Mouse (Mus musculus): ENCODE results near the gene Gstm3. TPM values are rescaled to one million over a fixed set of nuclear protein-coding genes. Genes with fewer than 3 reads are reported as not detected.
"Not testable (repeated sequence)": the region's sequence is repeated elsewhere in the genome, so short reads cannot be mapped to it uniquely, and the experiment has no call there.

Gene Gstm3
- polyA plus RNA-seq, 1 experiment: not detected

DNA sequence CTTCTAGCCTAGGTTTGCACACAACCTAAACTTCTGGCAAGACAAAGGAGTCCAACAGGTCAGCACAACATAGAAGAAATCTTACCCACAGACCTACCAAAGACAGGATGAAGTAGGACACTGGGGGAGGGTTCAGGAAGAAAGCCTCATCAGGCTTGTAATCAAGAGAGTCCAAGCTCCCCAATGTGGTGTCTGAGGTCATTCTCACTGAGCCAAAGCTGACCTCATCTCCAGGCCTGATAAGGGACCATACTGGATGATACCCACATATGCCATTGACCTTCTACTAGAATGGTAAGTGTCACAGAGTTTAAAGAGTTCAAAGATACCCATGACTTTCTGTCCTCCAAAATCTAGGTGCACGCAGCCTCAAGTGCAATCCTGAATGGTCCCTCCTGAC is 5.2 kb upstream of the Gstm3 start:
- no peak for TF ChIP-seq CTCF (IDR thresholded peaks at IDR 0.05; ENCODE audit: extremely low read depth, insufficient read depth, insufficient read length, insufficient replicate concordance)
- no peak for TF ChIP-seq POLR2A (IDR thresholded peaks at IDR 0.05; ENCODE audit: low read depth, low read length)
- Histone ChIP-seq H3K4me1 (ENCODE audit: control insufficient read depth, insufficient read depth, insufficient read length) (no peaks in the 10 kb centered on the region), H3K27me3 (ENCODE audit: control insufficient read depth, insufficient read depth, low read length) (no peaks in the 10 kb centered on the region), H3K4me3 (ENCODE audit: extremely low read depth, insufficient read depth, insufficient read length) (no peak overlapping the region), H3K27ac (ENCODE audit: insufficient read depth, low read length) (no peak overlapping the region), H3K36me3 (ENCODE audit: control insufficient read depth, insufficient read depth, low read length) (no peaks in the 10 kb centered on the region)
- DNase-seq (ENCODE audit: low read depth in 1 of 2, low spot score in 2 of 2): no peak
- WGBS: 88% methylated on average over 1 of the region's 1 CpGs

DNA sequence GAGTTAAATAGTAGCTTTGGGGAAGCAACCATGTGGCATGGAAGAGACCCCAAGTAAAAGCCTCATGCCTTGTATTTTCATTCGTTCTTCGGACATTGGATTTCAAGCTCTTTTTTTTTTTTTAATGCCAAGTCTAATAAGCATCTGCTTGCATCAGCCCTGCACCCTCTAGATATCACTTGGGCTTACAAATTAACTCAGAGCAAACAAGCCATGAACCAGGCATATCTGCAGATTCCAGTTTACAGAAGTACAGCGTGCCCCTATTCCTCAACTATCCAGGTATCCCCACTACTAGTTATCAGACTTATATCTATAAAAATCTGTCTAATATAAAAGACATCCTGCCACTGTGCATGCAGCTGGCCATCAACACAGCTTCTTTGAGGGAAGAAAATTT is 3.0 kb upstream of the Gstm3 start:
- WGBS: 91% methylated on average over 3 of the region's 3 CpGs
- TF ChIP-seq CTCF (IDR thresholded peaks at IDR 0.05; ENCODE audit: extremely low read depth, insufficient read depth, insufficient read length, insufficient replicate concordance) (no peak), POLR2A (IDR thresholded peaks at IDR 0.05; ENCODE audit: low read depth, low read length) (no peak)

DNA sequence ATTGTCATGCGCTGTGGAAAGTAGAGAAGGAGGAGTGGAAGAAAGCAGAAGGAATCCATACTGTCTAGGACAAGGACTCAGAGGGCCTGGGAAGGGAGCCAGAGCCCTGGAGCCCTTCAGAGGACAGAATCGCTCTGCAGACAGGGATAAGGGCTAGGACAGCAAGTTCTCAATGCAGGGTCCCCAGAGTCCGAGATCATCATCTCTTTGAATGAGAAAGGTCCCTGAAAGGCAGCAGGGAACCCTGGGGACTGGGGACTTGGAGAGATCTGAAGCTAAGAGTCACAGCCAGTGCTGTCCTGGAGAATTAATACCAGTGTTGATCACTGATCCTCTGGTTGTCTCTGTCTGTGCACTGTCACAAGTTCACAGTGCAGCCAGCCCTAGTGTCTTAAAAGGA is 2.0 kb upstream of the Gstm3 start:
- not testable (repeated sequence) for H3K4me1 ChIP-seq (ENCODE audit: control insufficient read depth, insufficient read depth, insufficient read length); H3K27me3 ChIP-seq (ENCODE audit: control insufficient read depth, insufficient read depth, low read length); H3K36me3 ChIP-seq (ENCODE audit: control insufficient read depth, insufficient read depth, low read length); H3K4me3 ChIP-seq (ENCODE audit: extremely low read depth, insufficient read depth, insufficient read length); DNase-seq (ENCODE audit: low read depth in 1 of 2, low spot score in 2 of 2); H3K27ac ChIP-seq (ENCODE audit: insufficient read depth, low read length)
- 70% methylated on average over 3 of the region's 3 CpGs for WGBS

More for the DNA sequence above, 3.0 kb upstream of the Gstm3 start:
- Histone ChIP-seq H3K27ac (ENCODE audit: insufficient read depth, low read length) (no peak overlapping the region), H3K4me1 (ENCODE audit: control insufficient read depth, insufficient read depth, insufficient read length) (no peaks in the 10 kb centered on the region), H3K36me3 (ENCODE audit: control insufficient read depth, insufficient read depth, low read length) (no peaks in the 10 kb centered on the region), H3K27me3 (ENCODE audit: control insufficient read depth, insufficient read depth, low read length) (no peaks in the 10 kb centered on the region), H3K4me3 (ENCODE audit: extremely low read depth, insufficient read depth, insufficient read length) (no peak overlapping the region)
- no peak for DNase-seq (ENCODE audit: low read depth in 1 of 2, low spot score in 2 of 2)

DNA sequence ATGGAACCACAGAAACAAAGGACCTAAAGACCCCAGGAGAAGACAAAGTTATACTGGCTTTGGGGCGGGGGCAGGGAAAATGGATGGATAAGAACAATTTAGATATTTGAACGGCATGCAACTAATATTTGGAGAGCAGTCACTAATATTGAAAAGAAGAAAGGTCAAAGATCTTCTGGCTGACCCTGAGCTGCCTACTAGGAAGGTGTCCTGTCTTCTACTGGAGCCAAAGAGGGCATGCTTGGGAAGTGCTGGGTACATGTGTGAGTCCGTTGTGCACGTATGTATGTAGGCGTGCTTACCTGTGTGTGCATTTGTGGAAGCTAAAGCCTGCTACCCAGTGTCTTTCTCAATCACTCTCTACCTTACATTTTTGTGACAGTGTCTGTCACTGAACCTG is 2.5 kb downstream of the Gstm3 start:
- WGBS: 96% methylated on average over 5 of the region's 5 CpGs
- Histone ChIP-seq H3K4me3 (ENCODE audit: extremely low read depth, insufficient read depth, insufficient read length) (no peak overlapping the region), H3K27ac (ENCODE audit: insufficient read depth, low read length) (no peak overlapping the region), H3K4me1 (ENCODE audit: control insufficient read depth, insufficient read depth, insufficient read length) (no peaks in the 10 kb centered on the region), H3K27me3 (ENCODE audit: control insufficient read depth, insufficient read depth, low read length) (no peaks in the 10 kb centered on the region), H3K36me3 (ENCODE audit: control insufficient read depth, insufficient read depth, low read length) (no peaks in the 10 kb centered on the region)
- DNase-seq (ENCODE audit: low read depth in 1 of 2, low spot score in 2 of 2): no peak
- no peak for TF ChIP-seq CTCF (IDR thresholded peaks at IDR 0.05; ENCODE audit: extremely low read depth, insufficient read depth, insufficient read length, insufficient replicate concordance)
- TF ChIP-seq POLR2A (IDR thresholded peaks at IDR 0.05; ENCODE audit: low read depth, low read length): no peak

DNA sequence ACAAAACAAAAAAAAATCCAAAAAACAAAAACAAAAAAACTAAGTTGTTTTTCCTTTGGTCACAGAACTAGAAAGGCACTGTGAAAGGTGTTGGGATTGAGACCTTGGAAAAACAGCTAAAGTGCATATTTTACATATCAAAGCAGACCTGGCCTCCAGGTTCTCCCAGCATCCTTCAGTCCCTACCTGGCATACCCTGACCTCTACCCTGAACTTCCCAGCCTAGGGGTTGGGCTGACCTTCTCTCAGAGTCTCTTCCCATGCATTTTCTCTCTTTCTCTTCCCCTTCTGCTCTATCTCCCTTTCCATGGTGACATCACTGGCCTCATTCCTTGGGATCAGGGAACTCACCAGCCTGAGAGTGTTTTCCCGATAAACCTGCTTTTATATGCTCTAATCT is 3.5 kb downstream of the Gstm3 start:
- TF ChIP-seq POLR2A (IDR thresholded peaks at IDR 0.05; ENCODE audit: low read depth, low read length): no peak
- TF ChIP-seq CTCF (IDR thresholded peaks at IDR 0.05; ENCODE audit: extremely low read depth, insufficient read depth, insufficient read length, insufficient replicate concordance): no peak
- no peak overlapping the region for H3K27ac ChIP-seq (ENCODE audit: insufficient read depth, low read length)
- no peaks in the 10 kb centered on the region for H3K4me1 ChIP-seq (ENCODE audit: control insufficient read depth, insufficient read depth, insufficient read length)
- H3K4me3 ChIP-seq (ENCODE audit: extremely low read depth, insufficient read depth, insufficient read length): no peak overlapping the region
- H3K27me3 ChIP-seq (ENCODE audit: control insufficient read depth, insufficient read depth, low read length): no peaks in the 10 kb centered on the region
- H3K36me3 ChIP-seq (ENCODE audit: control insufficient read depth, insufficient read depth, low read length): no peaks in the 10 kb centered on the region
- no peak for DNase-seq (ENCODE audit: low read depth in 1 of 2, low spot score in 2 of 2)
- 94% methylated on average over 1 of the region's 1 CpGs for WGBS

DNA sequence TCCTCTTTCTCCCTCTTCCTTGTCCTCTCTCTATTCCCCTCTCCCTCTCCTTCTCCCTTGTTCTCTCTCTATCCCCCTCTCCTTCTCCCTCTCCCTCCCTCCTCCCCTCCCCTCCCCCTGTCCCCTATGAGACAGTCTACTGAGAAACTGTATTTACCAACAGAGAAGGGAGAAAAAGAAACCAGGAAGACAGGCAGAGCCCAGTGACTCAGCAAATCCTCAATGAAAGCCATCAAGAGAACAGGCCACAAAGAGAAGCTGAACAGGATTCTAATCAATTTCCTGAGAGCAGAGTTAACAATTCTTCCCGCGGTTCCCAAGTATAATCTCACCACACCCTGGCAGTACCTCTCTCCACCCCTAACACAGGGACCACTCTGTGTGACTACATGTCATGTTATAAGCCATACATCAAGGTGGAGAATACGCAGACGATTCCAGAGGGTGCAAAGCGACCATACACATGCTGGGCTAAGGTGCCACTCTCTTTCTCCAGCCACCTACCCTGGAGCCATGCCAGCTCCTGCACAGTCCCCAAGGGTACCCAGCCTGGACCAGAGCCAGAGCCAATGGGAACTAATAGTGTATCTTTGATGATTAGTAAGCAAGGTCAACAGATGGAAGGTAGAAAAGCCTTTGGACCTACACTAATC is 4.3 kb downstream of the Gstm3 start:
- Histone ChIP-seq H3K4me1 (ENCODE audit: control insufficient read depth, insufficient read depth, insufficient read length) (no peaks in the 10 kb centered on the region), H3K36me3 (ENCODE audit: control insufficient read depth, insufficient read depth, low read length) (no peaks in the 10 kb centered on the region), H3K4me3 (ENCODE audit: extremely low read depth, insufficient read depth, insufficient read length) (no peak overlapping the region), H3K27me3 (ENCODE audit: control insufficient read depth, insufficient read depth, low read length) (no peaks in the 10 kb centered on the region), H3K27ac (ENCODE audit: insufficient read depth, low read length) (no peak overlapping the region)
- DNase-seq (ENCODE audit: low read depth in 1 of 2, low spot score in 2 of 2): no peak
- no peak for TF ChIP-seq CTCF (IDR thresholded peaks at IDR 0.05; ENCODE audit: extremely low read depth, insufficient read depth, insufficient read length, insufficient replicate concordance)
- no peak for TF ChIP-seq POLR2A (IDR thresholded peaks at IDR 0.05; ENCODE audit: low read depth, low read length)
- WGBS: 49% methylated on average over 5 of the region's 5 CpGs

DNA sequence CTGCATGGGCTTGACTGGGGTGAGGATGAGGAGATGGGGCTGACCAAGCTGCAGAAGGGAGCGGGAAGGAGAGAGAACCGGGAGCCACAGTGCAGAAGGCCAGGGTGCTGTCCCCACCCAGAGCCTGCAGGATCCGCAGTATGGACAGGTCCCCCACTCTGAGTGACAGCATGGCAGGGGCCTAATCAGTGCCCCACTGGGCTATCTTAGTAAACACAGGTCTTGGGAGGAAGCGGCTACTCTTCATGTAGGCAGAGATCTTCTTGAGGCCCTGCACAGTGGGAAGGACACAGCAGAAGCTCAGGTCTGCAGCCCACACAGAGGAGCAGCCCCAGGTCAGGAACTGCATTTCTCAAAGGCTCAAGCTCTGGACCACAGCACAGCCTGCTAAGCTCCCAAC is 5.1 kb downstream of the Gstm3 start:
- no peaks in the 10 kb centered on the region for H3K4me1 ChIP-seq (ENCODE audit: control insufficient read depth, insufficient read depth, insufficient read length)
- no peaks in the 10 kb centered on the region for H3K36me3 ChIP-seq (ENCODE audit: control insufficient read depth, insufficient read depth, low read length)
- TF ChIP-seq POLR2A (IDR thresholded peaks at IDR 0.05; ENCODE audit: low read depth, low read length) (no peak), CTCF (IDR thresholded peaks at IDR 0.05; ENCODE audit: extremely low read depth, insufficient read depth, insufficient read length, insufficient replicate concordance) (no peak)
- DNase-seq (ENCODE audit: low read depth in 1 of 2, low spot score in 2 of 2): no peak
- H3K27ac ChIP-seq (ENCODE audit: insufficient read depth, low read length): no peak overlapping the region
- 73% methylated on average over 4 of the region's 4 CpGs for WGBS
- no peak overlapping the region for H3K4me3 ChIP-seq (ENCODE audit: extremely low read depth, insufficient read depth, insufficient read length)
- H3K27me3 ChIP-seq (ENCODE audit: control insufficient read depth, insufficient read depth, low read length): no peaks in the 10 kb centered on the region

DNA sequence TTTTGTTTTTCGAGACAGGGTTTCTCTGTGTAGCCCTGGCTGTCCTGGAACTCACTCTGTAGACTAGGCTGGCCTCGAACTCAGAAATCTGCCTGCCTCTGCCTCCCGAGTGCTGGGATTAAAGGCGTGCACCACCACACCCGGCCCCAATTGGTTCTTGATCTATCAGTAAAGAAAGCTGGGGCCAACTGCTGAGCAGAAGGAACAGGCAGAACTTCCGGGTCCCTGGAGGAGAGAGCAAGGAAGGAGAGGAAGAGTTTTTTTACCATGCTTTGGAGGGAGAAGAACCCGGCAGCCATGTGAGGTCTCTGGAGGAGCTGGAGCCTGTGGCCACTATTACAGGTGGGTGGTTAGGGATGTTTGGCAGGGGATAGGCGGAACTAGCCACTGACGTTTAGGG is 13.8 kb downstream of the Gstm3 start:
- not testable (repeated sequence) for H3K27ac ChIP-seq (ENCODE audit: insufficient read depth, low read length); H3K36me3 ChIP-seq (ENCODE audit: control insufficient read depth, insufficient read depth, low read length); DNase-seq (ENCODE audit: low read depth in 1 of 2, low spot score in 2 of 2); H3K4me1 ChIP-seq (ENCODE audit: control insufficient read depth, insufficient read depth, insufficient read length); H3K4me3 ChIP-seq (ENCODE audit: extremely low read depth, insufficient read depth, insufficient read length); H3K27me3 ChIP-seq (ENCODE audit: control insufficient read depth, insufficient read depth, low read length)
- WGBS: 84% methylated on average over 9 of the region's 9 CpGs

All from spleen, adult 2 months (tissue).